Mouse (Mus musculus) stomach, embryonic 16.5 days (tissue): ENCODE data around the gene Tnc. TPM values are rescaled to one million over a fixed set of nuclear protein-coding genes. Genes with fewer than 3 reads are reported as not detected.

ENCODE experiments used
- polyA plus RNA-seq: library from polyadenylated mRNA; unstranded; fragments of >200 nt; fragmentation: Nextera tagmentation; extraction: Ambion mirVana; gene quantifications from 2 replicates; pipeline ENCODE4 v1.2.1, GENCODE M21; 2015

The Tnc gene
- polyA plus RNA-seq, 1 experiment from 2014 or later, result 25.2 TPM

Other genes with a start within 250 kb of the Tnc start
- gene Tnfsf8, start 185.7 kb downstream of the Tnc start, polyA plus RNA-seq, result not detected in 2 replicates